Mouse (Mus musculus): ENCODE data around the gene Ubac2.

Ubac2 gene

GRCm38 (mm10) chr14:121967095-121967494 is 88.7 kb downstream of the Ubac2 start:
- DNase-seq (ENCODE audit: inconsistent ontology term), result no peak

GRCm38 (mm10) chr14:121970402-121970801 is 92.0 kb downstream of the Ubac2 start:
- DNase-seq (ENCODE audit: inconsistent ontology term), result no peak

GRCm38 (mm10) chr14:121973114-121973513 is 94.7 kb downstream of the Ubac2 start:
- no peak for DNase-seq (ENCODE audit: inconsistent ontology term)

GRCm38 (mm10) chr14:121981531-121981930 is 103.1 kb downstream of the Ubac2 start:
- no peak for DNase-seq (ENCODE audit: inconsistent ontology term)

- no peak for DNase-seq (ENCODE audit: inconsistent ontology term)
Measured at GRCm38 (mm10) chr14:121983009-121983933, 104.9 kb downstream of the Ubac2 start.

- no peak for DNase-seq (ENCODE audit: inconsistent ontology term)
Measured at GRCm38 (mm10) chr14:121985477-121985876, 107.1 kb downstream of the Ubac2 start.

GRCm38 (mm10) chr14:121986028-121986427 is 107.6 kb downstream of the Ubac2 start:
- DNase-seq (ENCODE audit: inconsistent ontology term), result no peak

- peak; percentile 38 for DNase-seq (ENCODE audit: inconsistent ontology term)
Measured at GRCm38 (mm10) chr14:121987287-121987686, 108.9 kb downstream of the Ubac2 start.

GRCm38 (mm10) chr14:121987691-121988090 is 109.3 kb downstream of the Ubac2 start:
- DNase-seq (ENCODE audit: inconsistent ontology term), result no peak

GRCm38 (mm10) chr14:121989331-121989730 is 110.9 kb downstream of the Ubac2 start:
- DNase-seq (ENCODE audit: inconsistent ontology term), result no peak

- no peak for DNase-seq (ENCODE audit: inconsistent ontology term)
Measured at GRCm38 (mm10) chr14:121989869-121990268, 111.4 kb downstream of the Ubac2 start.

- no peak for DNase-seq (ENCODE audit: inconsistent ontology term)
Measured at GRCm38 (mm10) chr14:121990897-121991296, 112.5 kb downstream of the Ubac2 start.

GRCm38 (mm10) chr14:121991921-121992320 is 113.5 kb downstream of the Ubac2 start:
- no peak for DNase-seq (ENCODE audit: inconsistent ontology term)

- DNase-seq (ENCODE audit: inconsistent ontology term), result no peak
Measured at GRCm38 (mm10) chr14:121992395-121993280, 114.2 kb downstream of the Ubac2 start.

GRCm38 (mm10) chr14:121993616-121994015 is 115.2 kb downstream of the Ubac2 start:
- DNase-seq (ENCODE audit: inconsistent ontology term), result no peak

GRCm38 (mm10) chr14:121994171-121994700 is 115.8 kb downstream of the Ubac2 start:
- no peak for DNase-seq (ENCODE audit: inconsistent ontology term)

- no peak for DNase-seq (ENCODE audit: inconsistent ontology term)
Measured at GRCm38 (mm10) chr14:121994846-121995556, 116.6 kb downstream of the Ubac2 start.

GRCm38 (mm10) chr14:121995557-121995870 is 117.1 kb downstream of the Ubac2 start:
- DNase-seq (ENCODE audit: inconsistent ontology term), result no peak

GRCm38 (mm10) chr14:121996786-121997185 is 118.4 kb downstream of the Ubac2 start:
- DNase-seq (ENCODE audit: inconsistent ontology term), result no peak

GRCm38 (mm10) chr14:121999455-121999854 is 121.0 kb downstream of the Ubac2 start:
- no peak for DNase-seq (ENCODE audit: inconsistent ontology term)

- no peak for DNase-seq (ENCODE audit: inconsistent ontology term)
Measured at GRCm38 (mm10) chr14:122000346-122001105, 122.1 kb downstream of the Ubac2 start.

All from Muller cell, postnatal 12 days (primary cell).